Comparison of ENCODE assay signal across 19 mouse cellular contexts in the genomic region with DNA sequence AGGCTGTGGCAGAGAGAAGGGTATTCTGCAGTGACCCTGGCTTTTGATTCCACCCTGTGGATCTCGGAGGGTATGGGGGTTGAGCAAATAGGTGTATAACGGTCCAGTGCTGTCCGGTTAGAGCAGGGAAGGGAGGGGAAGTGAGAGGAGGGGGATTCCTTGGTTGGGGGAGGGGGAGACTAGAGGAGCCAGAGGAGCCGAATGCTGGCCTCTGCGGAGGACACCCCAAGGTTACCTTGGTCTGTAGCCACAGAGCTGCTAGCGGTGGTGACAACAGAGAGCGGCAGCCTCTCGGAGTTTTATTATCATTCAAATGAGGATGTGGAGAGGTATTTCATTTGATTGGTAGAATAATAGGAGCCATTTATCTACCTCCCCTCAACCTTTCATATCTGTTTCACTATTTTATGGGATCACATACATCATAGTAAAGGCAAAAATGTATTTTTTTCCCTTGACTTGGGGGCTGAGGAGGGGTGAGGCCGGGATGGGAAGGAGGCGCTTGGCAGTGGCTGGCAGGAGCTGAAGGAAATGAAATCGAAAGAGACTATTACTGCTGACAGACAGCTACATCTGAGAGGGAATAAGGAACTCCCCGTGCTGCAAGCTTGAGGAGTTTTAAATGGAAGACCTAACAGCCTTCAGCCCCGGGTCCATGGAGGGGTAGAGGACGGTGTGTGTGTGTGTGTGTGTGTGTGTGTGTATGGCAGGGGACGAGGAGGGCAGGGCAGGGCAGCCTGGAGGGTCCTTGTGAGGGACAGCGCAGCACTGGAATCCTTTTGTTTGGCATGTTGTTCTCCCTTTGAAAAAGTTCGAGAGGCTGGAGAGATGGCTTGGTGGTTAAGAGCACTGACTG. TPM values are rescaled to one million over a fixed set of nuclear protein-coding genes. Genes with fewer than 3 reads are reported as not detected.
DNase-seq lines count a peak whose midpoint lies in the region; ATAC-seq and TF ChIP-seq lines count a peak whose summit lies in the region.
"Had no signal": no experiment of that assay in that cellular context is flagged by ENCODE, and none has a peak within 500 bp of the region (broad histone marks: within the 10 kb centered on the region; RNA-seq: fewer than 3 reads in every experiment).

No protein-coding gene starts in this region.

- peaks cover 5% of the 10 kb centered on the region for H3K27me3 ChIP-seq in neural tube, embryonic 12.5 days (replicated peaks)
- H3K27me3 ChIP-seq in midbrain, embryonic 12.5 days, result peaks cover 15% of the 10 kb centered on the region
- H3K27me3 ChIP-seq: liver, embryonic 15.5 days had no signal

- peak; percentile 50 for ATAC-seq in neural tube, embryonic 12.5 days (ENCODE audit: low FRiP score, low read depth)
- peak; percentile 52; the same call in 1 of the 2 replicates for ATAC-seq in granulocyte monocyte progenitor cell, adult 5-6 weeks (replicated peaks; ENCODE audit: poor library complexity, severe bottlenecking)
- ATAC-seq in midbrain, embryonic 12.5 days (ENCODE audit: low FRiP score, low read depth), result 0 out of 2 replicates have a peak, but pooled peaks have one; percentile 47
- no peak for ATAC-seq in activated CD4-positive, CD25-positive, alpha-beta regulatory T cell, adult 4 months
- ATAC-seq: inflammation-experienced regulatory T-cells, adult 6 months had no signal

- H3K27ac ChIP-seq in neural tube, embryonic 12.5 days, result no peak overlapping the region
- H3K27ac ChIP-seq in midbrain, embryonic 12.5 days (replicated peaks), result peak overlapping the region; percentile 69
- no peak overlapping the region for H3K27ac ChIP-seq in gastrocnemius, adult 2 months
- H3K27ac ChIP-seq: heart, embryonic 15.5 days; kidney, postnatal 0 days; limb, embryonic 10.5 days; liver, embryonic 15.5 days had no signal

- WGBS in neural tube, embryonic 12.5 days, result 18% methylated on average over 17 of the region's 17 CpGs
- WGBS in midbrain, embryonic 12.5 days, result 11% methylated on average over 17 of the region's 17 CpGs

- intact Hi-C loops in gastrocnemius, adult 2 months (cut with DNase I), result no loop called here

- no peak overlapping the region for H3K9ac ChIP-seq in neural tube, embryonic 12.5 days
- no peak overlapping the region for H3K9ac ChIP-seq in midbrain, embryonic 12.5 days (replicated peaks)
- H3K9ac ChIP-seq: heart, embryonic 15.5 days; liver, embryonic 15.5 days had no signal

- DNase-seq in neural tube, embryonic 10.5 days (ENCODE audit: extremely low spot score, low spot score), result no peak
- no peak for DNase-seq in cerebellum, postnatal 10 days
- DNase-seq in gastrocnemius, adult 2 months, result no peak
- no peak for DNase-seq in frontal cortex, adult 2 months (ENCODE audit: extremely low spot score in 1 of 2, low spot score in 1 of 2)
- DNase-seq: adrenal gland, postnatal 10 days; lung, postnatal 36 days had no signal

- no peak for TF ChIP-seq CTCF in gastrocnemius, adult 2 months (IDR thresholded peaks at IDR 0.05)

- peak overlapping the region; percentile 27 for H3K4me2 ChIP-seq in neural tube, embryonic 12.5 days (replicated peaks)
- peak overlapping the region; percentile 38 for H3K4me2 ChIP-seq in midbrain, embryonic 12.5 days (replicated peaks)
- H3K4me2 ChIP-seq: heart, embryonic 15.5 days; liver, embryonic 15.5 days had no signal

- no peak overlapping the region for H3K4me3 ChIP-seq in neural tube, embryonic 12.5 days
- H3K4me3 ChIP-seq in midbrain, embryonic 12.5 days, result no peak overlapping the region
- no peak overlapping the region for H3K4me3 ChIP-seq in gastrocnemius, adult 2 months
- H3K4me3 ChIP-seq: heart, embryonic 15.5 days; limb, embryonic 10.5 days; liver, embryonic 15.5 days; myocyte had no signal

- no peaks in the 10 kb centered on the region for H3K36me3 ChIP-seq in neural tube, embryonic 12.5 days
- H3K36me3 ChIP-seq in midbrain, embryonic 12.5 days, result no peaks in the 10 kb centered on the region
- H3K36me3 ChIP-seq: heart, embryonic 15.5 days; limb, embryonic 10.5 days; liver, embryonic 15.5 days had no signal

- peaks cover 9% of the 10 kb centered on the region; the same call in 1 of the 2 replicates for H3K4me1 ChIP-seq in neural tube, embryonic 12.5 days
- peaks cover 9% of the 10 kb centered on the region for H3K4me1 ChIP-seq in midbrain, embryonic 12.5 days
- H3K4me1 ChIP-seq: heart, embryonic 15.5 days; liver, embryonic 15.5 days had no signal

- no peaks in the 10 kb centered on the region for H3K9me3 ChIP-seq in neural tube, embryonic 12.5 days
- H3K9me3 ChIP-seq in midbrain, embryonic 12.5 days, result no peaks in the 10 kb centered on the region
- H3K9me3 ChIP-seq: heart, embryonic 15.5 days; limb, embryonic 10.5 days; liver, embryonic 15.5 days had no signal

RNA-seq across cellular contexts. Expression of gene Tspan17, which starts 29.4 kb away (rescaled TPM):
- polyA plus RNA-seq in neural tube, embryonic 12.5 days (2016; fragmentation: Nextera tagmentation; extraction: Ambion mirVana), result 53.3 and 59.0 TPM in 2 replicates
- total RNA-seq in granulocyte monocyte progenitor cell, adult 5-6 weeks (2014; fragmentation: Nextera tagmentation), result 1.4 and 5.6 TPM in 2 replicates
- 0.31 TPM in 1 of 2 replicates, not detected in the other for total RNA-seq in granulocyte monocyte progenitor cell, adult 5-6 weeks (2017)
- 25.7 and 28.2 TPM in 2 replicates for polyA plus RNA-seq in midbrain, embryonic 12.5 days (2016; fragmentation: Nextera tagmentation; extraction: Ambion mirVana)
- polyA plus RNA-seq in activated CD4-positive, CD25-positive, alpha-beta regulatory T cell, adult 4 months (2017; shearing (Covaris generic)), result 1 to 10 TPM; 1.5 to 2.2 TPM
- total RNA-seq in gastrocnemius, adult 2 months (2021), result 10 to 100 TPM; 15.3 to 25.3 TPM
- 48.2 and 57.8 TPM in 2 replicates for polyA plus RNA-seq in frontal cortex, adult 2 months (2012; rRNA removed)

RNA-seq across cellular contexts. Expression of gene Eif4e1b, which starts 34.8 kb away (rescaled TPM):
- polyA plus RNA-seq in neural tube, embryonic 12.5 days (2016; fragmentation: Nextera tagmentation; extraction: Ambion mirVana), result not detected in 2 replicates
- not detected in 2 replicates for total RNA-seq in granulocyte monocyte progenitor cell, adult 5-6 weeks (2014; fragmentation: Nextera tagmentation)
- not detected in 2 replicates for total RNA-seq in granulocyte monocyte progenitor cell, adult 5-6 weeks (2017)
- not detected in 2 replicates for polyA plus RNA-seq in midbrain, embryonic 12.5 days (2016; fragmentation: Nextera tagmentation; extraction: Ambion mirVana)
- polyA plus RNA-seq in activated CD4-positive, CD25-positive, alpha-beta regulatory T cell, adult 4 months (2017; shearing (Covaris generic)), result not detected
- total RNA-seq in gastrocnemius, adult 2 months (2021), result not detected
- polyA plus RNA-seq in frontal cortex, adult 2 months (2012; rRNA removed), result not detected in 2 replicates
- total RNA-seq: layer of hippocampus, postnatal 25 days had no signal
- polyA plus RNA-seq: C2C12; embryonic facial prominence, embryonic 14.5 days; heart, embryonic 15.5 days; inflammation-experienced regulatory T-cells, adult 6 months; kidney, postnatal 0 days; limb, embryonic 10.5 days; liver, embryonic 15.5 days; myocyte had no signal

RNA-seq across cellular contexts. Expression of gene Sncb, which starts 52.2 kb away (rescaled TPM):
- polyA plus RNA-seq in neural tube, embryonic 12.5 days (2016; fragmentation: Nextera tagmentation; extraction: Ambion mirVana), result 3.6 and 4.2 TPM in 2 replicates
- not detected in 2 replicates for total RNA-seq in granulocyte monocyte progenitor cell, adult 5-6 weeks (2014; fragmentation: Nextera tagmentation)
- total RNA-seq in granulocyte monocyte progenitor cell, adult 5-6 weeks (2017), result not detected in 2 replicates
- 1.4 and 2.2 TPM in 2 replicates for polyA plus RNA-seq in midbrain, embryonic 12.5 days (2016; fragmentation: Nextera tagmentation; extraction: Ambion mirVana)
- polyA plus RNA-seq in activated CD4-positive, CD25-positive, alpha-beta regulatory T cell, adult 4 months (2017; shearing (Covaris generic)), result under 1 TPM; 0.33 to 0.62 TPM
- total RNA-seq in gastrocnemius, adult 2 months (2021), result not detected
- 560 and 602 TPM in 2 replicates for polyA plus RNA-seq in frontal cortex, adult 2 months (2012; rRNA removed)
- polyA plus RNA-seq: C2C12; heart, embryonic 15.5 days; kidney, postnatal 0 days; limb, embryonic 10.5 days; liver, embryonic 15.5 days; myocyte had no signal

Comparison
In these comparisons a context has a peak if more than half of its experiments do, and no peak if none do; other contexts are left out.
1. RNA of gene Sncb, which starts 52.2 kb away (polyA plus RNA-seq): 560 to 602 TPM in frontal cortex, adult 2 months; 3.6 to 4.2 TPM in neural tube, embryonic 12.5 days, 1.4 to 2.2 TPM in midbrain, embryonic 12.5 days and 0.33 to 0.62 TPM in activated CD4-positive, CD25-positive, alpha-beta regulatory T cell, adult 4 months; every median in the first group is over 100 times any median in the second.